Mouse (Mus musculus) kidney, postnatal 4 days (tissue): ENCODE data around the gene Prss21.
A peak's percentile ranks its signal among the peaks of the same experiment; 100 is the strongest.
"Not testable (repeated sequence)": the region's sequence is repeated elsewhere in the genome, so short reads cannot be mapped to it uniquely, and the experiment has no call there.

ENCODE experiments used
- DNase-seq, 2 experiments: peaks; one replicate each; pipeline ENCODE4 v3.0.0; 2021; ENCODE audit warnings: mixed read lengths in 2 of 2

Prss21 gene

DNA sequence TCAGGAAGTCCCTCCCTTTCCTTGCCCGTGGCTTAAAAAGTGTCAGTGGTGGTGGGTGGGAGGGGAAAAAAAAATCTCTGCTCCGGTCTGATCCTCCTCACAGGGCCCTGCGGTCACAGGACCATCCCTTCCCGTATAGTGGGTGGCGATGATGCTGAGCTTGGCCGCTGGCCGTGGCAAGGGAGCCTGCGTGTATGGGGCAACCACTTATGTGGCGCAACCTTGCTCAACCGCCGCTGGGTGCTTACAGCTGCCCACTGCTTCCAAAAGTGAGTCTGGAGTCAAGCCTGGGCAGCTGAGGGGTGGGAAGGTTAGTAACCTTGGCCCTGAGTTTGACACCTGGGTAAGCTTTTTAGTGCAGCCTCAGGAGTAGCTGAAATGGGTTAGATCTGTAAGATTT is 657 bp downstream of the Prss21 start:
- no peak for DNase-seq

DNA sequence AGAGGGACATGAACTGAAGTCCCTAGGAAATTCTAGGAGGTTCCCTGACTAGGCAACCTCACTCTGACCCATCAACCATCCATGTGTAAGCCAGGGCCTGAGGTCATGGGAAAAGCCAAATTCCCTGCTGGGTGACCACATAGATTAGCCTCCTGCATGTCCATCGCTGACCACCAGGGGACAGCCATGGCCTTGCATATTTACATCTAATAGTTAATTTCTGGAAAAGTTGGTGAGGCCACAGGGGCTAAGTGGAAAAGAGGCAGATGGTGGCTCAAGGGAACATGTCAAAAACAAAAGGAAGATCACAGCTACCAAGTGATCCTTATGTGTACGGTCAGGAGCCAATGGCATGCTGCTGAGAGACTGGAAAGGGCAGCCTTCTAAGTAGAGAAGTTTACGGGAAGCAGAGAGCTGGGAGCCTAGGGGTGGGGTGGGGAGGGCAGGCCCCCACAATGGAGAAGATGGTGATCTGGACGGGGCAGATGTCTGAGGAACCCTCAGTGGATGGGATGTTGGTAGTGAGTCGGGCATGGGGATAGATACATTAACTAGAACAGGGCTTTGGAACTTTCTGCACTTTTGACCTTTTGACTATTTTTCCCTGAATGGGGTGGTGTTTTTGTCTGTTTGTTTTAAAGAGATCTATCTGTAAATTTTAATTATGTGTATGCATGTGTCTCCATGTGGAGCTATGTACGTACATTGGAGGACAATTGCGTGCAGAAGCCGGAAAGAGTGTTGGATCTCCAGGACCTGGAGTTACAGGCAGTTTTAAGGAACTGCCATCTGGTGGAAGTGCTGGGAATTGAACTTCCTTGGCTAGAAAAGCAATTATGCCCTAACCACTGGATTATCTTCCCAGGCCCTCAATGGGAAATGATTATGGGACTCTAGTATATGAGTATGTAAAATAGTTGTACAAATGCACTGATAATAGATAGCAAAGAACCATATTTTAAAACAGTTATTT is 6.3 kb downstream of the Prss21 start:
- DNase-seq, result peak; percentile 81 to 86

DNA sequence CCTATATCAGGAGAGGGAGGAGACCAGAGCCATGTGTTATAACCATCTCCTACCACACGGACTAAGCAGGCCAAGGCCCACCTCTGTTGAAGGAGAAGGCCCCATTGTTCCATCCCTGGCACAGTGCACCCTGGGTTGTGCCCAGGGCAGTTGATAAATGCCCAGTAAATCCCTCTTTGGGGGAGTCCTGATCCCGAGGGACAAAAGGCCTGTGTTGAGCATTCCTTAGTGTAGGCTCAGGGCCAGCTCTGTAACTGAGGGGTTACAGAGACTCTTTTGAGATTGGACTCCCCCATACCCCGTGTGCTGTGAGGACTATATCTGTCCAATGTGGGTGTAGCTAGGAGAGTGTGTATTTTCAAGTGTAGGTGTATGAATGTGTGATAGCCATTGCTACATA is 8.9 kb downstream of the Prss21 start:
- no peak for DNase-seq

DNA sequence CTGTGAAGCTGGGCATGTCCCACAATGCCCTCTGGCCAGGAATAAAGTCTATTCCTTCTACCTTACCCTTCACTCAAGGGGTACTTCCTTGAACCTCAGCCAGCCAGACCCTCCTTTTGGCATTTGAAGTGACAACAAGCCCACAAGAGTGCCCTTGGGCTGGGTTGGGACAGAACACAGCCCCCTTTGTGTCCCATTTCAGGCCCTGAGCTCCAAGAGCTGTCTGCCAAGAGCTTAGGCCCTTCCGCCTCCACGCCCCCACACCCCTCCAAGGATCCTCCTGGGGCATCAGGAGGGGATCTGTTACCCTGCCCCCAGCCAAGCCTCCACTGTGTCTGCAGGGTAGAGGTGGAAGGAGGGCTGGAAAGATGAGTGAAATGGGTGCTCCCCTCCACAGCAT is 9.3 kb downstream of the Prss21 start:
- no peak for DNase-seq

DNA sequence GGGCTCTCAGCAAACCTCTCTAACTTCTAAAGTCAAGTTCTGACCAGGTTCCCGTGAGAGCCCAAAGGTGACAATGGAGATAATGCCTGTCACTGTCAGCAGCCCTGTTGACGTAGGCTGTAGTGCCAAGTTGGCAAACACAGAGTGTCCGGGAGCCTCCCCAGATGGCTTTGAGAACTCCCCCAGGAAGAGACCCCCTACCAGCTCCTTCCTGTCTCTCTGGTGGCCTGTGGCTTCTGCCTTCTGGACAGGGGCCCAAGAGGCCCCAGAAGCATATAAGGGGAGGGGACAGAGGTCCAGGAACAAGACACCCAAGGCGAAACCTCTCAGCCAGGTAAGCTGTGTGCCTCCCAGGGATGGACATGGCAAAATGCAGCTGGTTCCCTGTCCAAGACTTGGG is 12.7 kb downstream of the Prss21 start, which contains the start of the genes Dcpp1 and Dcpp2:
Gene Dcpp1, plus strand, starts transcription at position 301 of the 400 bp plus-strand sequence.
Gene Dcpp2, plus strand, starts transcription at position 305 of the 400 bp plus-strand sequence.
- DNase-seq, result not testable (repeated sequence)

DNA sequence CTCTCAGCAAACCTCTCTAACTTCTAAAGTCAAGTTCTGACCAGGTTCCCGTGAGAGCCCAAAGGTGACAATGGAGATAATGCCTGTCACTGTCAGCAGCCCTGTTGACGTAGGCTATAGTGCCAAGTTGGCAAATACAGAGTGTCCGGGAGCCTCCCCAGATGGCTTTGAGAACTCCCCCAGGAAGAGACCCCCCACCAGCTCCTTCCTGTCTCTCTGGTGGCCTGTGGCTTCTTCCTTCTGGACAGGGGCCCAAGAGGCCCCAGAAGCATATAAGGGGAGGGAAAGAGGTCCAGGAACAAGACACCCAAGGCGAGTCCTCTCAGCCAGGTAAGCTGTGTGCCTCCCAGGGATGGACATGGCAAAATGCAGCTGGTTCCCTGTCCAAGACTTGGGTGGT is 49.3 kb downstream of the Prss21 start, which contains the start of gene Dcpp3:
Gene Dcpp3, plus strand, starts transcription at position 301 of the 400 bp plus-strand sequence.
- DNase-seq, result not testable (repeated sequence)
